Mouse (Mus musculus) c-Kit-positive CD71-negative TER-119-negative erythroid progenitor cells, embryonic 14.5 days (primary cell): ENCODE results near the gene Mmp14.
A peak's percentile ranks its signal among the peaks of the same experiment; 100 is the strongest.

ENCODE experiments used
- DNase-seq: peaks from one replicate; pipeline ENCODE4 v3.0.0-alpha.2; 2013; ENCODE audit warnings: low read depth

The Mmp14 gene

DNA sequence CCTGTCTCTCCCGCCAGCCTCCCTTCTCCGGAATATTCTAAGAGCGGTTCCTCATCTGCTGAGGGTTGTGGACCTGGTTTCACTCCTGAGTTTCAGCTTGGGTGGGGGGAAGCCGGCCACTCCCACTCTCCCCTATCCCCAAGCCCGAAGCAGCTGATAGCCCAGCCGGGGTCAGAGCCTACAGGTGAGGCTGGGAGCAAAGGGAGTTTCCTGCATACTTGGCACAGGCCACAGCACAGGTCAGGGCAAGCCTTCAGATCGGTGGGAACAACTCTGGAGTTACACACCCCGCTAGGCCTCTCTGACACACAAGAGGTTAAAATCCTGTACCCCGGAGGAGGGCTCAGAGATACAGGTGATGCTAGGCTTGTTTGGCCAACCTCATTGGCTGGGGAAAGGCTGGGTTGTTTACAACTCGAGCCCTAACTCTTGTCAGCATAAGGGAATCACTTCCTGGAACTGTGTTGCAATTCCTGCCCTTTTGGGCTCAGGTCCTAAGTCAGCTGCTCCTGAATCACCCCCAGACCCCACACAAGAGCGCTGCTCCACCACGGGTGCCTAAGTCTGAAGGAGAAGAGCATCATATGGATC, 2.6 kb downstream of the Mmp14 start:
- DNase-seq: no peak

DNA sequence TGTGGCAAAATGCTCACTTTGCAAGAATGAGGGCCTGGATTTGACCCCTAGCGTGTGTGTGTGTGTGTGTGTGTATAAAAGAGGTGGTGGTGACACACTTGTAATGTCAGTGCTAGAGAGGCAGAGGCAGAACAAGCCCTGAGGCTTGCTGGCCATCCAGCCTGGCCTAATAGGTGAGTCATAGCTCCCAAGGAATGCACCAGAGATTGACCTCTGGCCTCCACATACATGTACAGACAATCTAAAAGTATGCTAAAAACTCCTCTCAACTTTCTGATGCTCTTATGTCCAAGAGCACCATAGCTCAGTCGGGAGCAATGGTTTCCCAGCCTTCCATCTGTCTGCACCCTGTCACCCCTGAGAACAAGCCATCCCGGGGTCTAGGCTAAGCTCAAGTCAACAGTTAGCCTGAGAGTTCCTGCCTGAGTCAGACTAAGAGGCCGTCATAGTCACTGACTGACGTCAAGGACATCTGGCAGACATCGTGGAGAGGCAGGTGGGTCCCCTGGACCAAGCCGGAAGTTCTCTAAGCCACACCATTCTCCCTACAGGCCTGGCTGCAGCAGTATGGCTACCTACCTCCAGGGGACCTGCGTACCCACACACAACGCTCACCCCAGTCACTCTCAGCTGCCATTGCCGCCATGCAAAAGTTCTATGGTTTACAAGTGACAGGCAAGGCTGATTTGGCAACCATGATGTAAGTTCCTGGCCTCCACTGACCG, 3.9 kb downstream of the Mmp14 start:
- no peak for DNase-seq

DNA sequence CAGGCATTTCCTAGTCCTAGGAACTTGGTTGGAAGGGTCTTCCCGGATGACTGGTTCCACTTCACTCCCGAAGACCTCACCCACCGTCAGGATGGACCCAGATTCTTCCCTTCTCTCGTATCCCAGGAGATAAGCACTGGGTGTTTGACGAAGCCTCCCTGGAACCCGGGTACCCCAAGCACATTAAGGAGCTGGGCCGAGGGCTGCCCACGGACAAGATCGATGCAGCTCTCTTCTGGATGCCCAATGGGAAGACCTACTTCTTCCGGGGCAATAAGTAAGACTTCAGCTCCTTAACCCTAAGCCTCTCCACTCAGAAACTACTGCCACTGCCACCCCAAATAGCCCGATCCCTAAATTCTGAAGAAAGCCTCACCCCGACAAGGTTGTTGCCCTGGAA, 7.7 kb downstream of the Mmp14 start:
- no peak for DNase-seq

- DNase-seq: no peak
Measured at GRCm38 (mm10) chr14:54439610-54440009, 8.2 kb downstream of the Mmp14 start.

- DNase-seq: no peak
Measured at GRCm38 (mm10) chr14:54440538-54440937, 9.1 kb downstream of the Mmp14 start.

DNA sequence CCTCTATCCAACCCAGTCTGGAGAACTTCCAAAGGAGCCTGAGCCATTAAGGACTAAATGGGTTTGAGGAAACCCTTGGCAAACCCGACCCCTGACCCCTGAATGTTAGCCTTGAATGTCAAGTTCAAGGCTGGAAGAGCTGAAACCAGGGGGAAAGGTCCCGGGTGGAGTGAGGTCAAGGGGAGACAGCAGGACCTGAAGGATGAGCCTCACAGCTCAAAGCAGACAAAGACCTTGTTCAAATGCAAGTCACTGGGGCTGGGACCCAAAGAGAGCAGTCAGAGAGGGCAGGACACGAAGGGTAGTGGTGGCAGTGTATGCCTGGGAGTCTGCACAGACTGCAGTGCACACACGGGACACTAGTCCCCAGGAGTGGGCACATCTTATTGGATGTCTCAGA, 10.0 kb downstream of the Mmp14 start:
- no peak for DNase-seq

GRCm38 (mm10) chr14:54442548-54442947, 11.1 kb downstream of the Mmp14 start:
- DNase-seq: no peak

DNA sequence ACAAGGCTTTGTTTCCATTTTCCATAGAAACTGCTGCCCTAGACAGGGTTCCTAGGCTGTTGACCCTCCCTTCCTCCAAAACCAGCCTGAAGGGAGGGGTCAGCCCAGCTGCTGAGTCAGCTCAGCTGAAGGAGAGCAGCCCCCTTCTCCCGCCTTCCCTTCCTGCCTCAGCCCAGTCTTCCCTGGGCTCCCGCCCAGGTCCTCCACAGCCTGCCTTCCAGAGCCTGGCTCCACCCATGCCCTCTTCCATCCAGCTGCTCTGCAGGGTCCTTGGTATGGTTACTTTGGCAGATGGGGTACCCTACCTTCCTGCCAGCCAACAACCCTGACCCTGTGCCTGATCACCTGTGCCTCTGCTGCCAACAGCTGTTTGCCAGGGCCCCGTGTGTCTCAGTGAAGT, 11.8 kb downstream of the Mmp14 start:
- DNase-seq: no peak

DNA sequence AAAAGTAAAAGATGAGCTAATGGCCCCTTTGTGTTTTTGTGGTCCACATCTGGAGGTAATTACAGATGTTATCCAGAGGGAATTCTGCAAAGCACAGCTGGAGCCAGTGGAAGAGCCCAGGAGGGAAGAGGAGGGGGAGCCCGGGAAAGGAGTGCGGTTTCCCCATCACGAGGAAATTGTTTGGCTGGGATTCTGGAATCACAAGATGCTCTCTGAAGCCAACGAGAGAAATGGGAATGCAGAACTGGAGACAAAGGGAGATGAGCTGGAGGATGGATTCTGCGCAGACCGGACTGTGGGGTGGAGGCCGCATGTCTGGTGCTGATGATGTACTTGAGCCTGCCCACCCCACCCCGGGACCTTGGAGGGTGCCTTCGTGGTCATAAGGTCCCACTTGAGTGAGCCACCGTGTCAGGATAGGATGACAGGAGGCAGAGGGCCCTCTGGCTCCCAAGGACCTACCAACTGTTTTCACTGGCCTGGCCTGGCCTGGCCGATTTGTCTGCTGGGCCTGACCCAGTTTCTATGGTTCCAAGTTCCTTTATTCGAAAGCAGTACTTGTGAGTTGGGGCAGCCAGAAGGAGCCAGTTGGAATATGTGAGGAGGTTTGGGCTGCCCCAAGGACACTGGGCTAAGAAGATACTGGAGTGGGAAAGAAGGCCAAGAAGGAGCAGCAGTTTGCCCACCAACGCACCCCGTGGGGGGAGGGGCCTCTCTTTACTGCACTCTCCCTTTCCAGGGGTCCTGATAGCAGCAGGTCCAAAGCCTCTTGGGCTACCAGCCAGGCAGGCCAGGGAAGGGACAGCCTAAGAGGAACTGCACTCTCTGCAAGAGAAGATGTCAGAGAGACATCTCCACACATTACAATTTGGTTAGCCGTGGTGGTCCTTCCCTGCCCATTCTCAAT, 12.6 kb downstream of the Mmp14 start:
- no peak for DNase-seq

DNA sequence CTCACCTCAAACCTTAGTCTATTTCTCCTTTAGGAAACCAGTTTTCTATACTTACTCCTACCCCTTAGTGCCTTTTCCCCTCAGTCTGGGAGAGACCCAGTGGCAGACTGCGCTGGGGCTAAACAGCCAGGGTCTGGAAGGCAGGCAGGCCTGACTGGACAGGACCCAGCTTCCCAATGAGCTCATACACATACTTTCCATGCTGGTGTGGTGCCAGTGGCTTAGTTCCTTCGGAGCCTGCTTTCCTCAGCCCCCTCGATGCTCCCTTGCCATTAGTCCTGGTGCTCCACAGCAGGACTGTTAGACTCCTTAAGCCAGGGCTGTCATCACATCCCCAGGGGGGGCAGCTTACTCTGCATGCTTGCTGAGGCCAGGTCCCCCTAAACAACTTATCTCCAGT, 14.1 kb downstream of the Mmp14 start:
- DNase-seq: no peak

DNA sequence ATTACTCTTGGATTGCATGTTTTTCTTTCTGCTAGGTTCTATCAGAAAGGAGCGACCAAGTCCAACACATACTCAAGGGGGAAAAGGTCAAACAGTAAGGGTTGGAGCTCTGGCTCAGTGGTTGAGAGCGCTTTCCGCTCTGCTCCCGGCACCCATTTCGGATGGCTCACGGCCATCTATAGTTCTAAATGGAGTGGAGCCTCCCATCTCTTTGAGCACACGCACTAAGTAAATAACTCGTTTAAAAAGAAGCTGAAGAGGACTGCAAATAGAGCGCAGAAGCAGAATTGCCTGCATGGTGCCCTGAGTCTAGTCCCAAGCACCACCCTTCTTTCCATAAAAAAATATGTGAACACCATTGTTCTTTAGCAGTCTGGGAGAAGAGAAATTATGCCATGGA, 22.2 kb downstream of the Mmp14 start:
- DNase-seq: no peak

DNA sequence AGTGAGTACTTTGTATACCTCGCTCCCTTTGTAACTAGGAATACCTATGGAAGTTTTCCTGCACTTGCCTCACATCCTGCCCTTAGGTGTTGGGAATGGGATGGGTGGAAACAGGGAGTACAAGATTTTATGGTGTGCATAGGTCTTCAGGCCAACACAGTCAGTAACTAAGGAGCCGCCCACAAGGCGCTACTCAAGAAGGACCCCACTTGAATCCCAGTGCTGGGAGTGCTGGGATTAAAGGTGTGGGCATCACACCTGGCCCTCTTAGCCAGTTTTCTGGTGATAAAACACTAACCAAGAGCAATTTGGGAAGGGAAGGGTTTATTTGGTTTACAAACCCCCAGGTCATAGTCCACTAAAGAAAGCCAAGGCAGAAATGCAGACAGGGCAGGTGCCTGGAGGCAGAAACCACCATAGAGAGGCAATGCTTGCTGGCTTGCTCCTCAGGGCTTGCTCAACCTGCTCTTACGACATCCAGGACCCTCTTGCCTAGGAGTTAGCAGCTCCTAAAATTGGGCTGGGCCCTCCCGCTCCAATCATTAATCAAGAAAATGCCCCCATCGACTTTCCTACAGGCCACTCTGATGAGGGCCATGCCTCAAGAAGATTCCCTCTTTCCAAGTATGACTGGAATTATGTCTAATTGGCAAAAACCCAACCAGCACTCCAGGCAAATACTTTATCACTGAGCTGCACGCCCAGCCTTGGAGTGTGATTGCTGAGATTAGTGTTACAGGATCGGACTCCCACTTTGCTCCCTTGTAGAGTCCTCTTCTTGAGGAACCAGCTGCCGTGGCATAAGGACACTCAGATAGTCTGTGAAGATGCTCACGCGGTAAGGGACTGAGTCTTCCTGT, 23.5 kb downstream of the Mmp14 start:
- no peak for DNase-seq

GRCm38 (mm10) chr14:54457907-54458569, 26.6 kb downstream of the Mmp14 start:
- no peak for DNase-seq

DNA sequence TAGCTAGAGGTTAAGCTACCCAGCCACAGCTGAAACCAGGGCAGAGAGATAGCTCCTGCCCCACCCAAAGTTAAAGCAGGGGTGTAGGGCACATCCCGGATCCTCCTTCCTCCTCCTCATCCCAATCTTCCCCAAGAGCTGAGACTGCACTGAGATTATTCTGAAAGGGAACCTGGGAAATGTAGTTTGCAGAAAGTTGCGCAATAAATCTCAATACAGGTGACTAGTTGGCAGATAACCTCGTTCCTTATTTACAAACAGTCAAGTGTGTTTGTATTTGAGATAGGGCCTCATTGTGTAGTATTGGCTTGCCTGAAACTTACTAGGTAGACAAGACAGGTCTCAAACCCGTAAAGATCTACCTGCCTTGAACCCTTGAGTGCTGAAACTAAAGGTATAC, 30.7 kb downstream of the Mmp14 start:
- no peak for DNase-seq

- DNase-seq: no peak
Measured at GRCm38 (mm10) chr14:54463108-54463958, 31.9 kb downstream of the Mmp14 start.

DNA sequence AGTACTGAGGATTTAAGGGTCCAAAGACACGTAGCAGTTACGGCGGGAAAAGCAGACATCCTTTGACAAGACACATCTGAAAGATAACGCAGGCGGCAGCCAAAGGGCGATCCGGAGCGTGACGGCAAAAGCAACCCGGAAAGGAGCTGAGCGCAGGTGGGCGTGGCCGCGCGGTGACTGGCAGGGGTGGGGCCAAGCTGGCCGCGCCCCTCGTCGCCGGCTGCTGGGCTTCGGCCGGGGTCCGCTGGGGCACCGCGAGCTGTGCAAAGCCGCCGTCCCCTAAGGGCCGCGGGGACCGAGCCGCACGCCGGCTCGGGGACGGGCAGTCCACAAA, 32.5 kb downstream of the Mmp14 start, which contains the start of gene Lrp10:
Gene Lrp10, plus strand, starts transcription at position 179 of the 334 bp plus-strand sequence.
- peak; percentile 76 for DNase-seq

DNA sequence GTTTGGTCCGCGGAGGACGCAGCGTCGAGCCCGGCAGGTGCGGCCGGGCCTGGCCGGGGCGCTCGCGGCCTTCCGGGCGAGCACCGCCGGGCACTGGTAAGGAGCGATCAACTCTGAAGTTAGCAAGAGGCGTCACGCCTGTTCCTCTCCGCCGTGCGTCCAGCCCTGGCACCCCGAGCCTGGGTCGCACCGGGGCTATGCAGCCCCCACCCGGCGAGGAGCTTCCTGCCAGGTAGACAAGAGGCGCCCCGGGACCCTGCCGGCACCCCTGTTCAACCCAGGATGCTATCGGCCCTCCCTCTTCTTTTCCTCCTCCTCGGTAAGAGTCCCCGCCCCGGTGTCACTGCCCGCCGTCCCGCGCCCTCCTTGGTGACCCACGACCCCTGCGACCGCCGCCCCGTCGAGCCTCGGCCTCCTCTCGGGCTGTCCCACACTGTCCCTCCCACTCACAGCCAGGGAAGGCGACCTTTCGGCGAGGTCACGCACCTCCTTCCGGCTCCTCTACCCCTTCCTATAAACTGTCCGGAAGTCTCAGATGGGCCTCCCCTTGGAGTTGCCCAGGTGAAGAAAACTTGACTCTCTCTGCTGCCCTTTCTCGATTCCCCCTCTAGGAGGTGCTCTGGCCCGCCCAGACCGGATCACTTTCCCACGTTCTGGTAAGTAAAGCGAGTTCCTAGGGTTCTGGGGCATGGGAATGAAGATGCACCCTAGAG, 33.0 kb downstream of the Mmp14 start:
- peak; percentile 78 for DNase-seq

DNA sequence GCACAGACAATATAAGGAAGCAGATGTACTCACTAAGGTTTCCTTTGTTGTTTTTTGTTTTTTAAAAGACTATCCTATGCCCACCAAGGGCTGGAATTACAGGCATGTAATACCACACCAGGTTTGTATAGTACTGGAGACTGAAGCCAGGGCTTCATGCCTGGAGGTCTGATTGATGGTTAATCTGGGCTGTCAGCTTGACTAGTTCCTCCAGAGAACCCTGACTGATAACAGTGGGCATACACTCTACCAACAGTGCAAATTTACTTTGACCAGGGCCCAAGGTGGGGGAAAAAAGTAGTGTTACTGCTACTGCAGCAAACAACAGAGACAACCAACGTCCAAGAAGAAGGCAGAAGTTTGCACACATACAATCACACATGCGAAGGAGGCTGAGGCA, 40.1 kb downstream of the Mmp14 start:
- DNase-seq: no peak

DNA sequence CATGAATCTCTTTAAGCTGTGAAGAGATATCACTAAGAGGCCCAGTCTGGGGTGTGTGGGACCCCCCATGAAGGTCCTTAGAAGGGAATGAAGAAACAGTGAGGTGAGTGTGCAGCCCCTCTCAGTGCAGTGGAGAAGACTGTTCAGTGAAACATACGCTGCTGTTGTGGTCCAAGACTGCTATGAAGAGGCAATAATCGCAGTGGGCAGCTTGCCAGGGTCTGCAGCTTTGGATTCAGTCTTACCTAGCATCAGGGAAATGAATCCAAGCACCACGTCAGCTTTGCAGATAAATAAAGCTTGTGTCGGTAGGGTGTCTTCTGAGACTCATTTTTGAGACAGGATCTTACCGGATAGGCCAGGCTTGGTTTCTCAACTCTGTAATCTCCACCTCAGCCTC, 41.3 kb downstream of the Mmp14 start:
- DNase-seq: no peak

DNA sequence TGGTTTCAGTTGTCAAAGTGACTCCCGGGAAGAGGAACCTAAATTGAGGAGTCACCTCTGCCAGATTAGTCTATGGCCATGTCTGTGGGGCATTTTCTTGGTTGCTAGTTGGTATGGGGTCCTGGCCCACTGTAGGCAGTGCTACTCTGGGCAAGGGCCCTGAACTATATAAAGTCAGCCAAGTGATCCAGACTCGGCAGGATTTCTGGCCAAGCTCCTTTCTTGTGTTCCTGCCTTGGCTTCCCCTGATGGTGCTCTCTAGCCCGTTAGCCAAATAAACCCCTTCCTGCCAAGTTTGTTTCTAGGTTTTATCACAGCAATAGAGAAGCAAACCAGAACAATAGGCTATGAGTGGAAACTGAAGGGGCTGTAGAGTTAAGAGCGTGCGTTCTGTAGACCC, 43.3 kb downstream of the Mmp14 start:
- DNase-seq: no peak
